Comparison of ENCODE assay signal across 15 mouse cellular contexts in the genomic region with DNA sequence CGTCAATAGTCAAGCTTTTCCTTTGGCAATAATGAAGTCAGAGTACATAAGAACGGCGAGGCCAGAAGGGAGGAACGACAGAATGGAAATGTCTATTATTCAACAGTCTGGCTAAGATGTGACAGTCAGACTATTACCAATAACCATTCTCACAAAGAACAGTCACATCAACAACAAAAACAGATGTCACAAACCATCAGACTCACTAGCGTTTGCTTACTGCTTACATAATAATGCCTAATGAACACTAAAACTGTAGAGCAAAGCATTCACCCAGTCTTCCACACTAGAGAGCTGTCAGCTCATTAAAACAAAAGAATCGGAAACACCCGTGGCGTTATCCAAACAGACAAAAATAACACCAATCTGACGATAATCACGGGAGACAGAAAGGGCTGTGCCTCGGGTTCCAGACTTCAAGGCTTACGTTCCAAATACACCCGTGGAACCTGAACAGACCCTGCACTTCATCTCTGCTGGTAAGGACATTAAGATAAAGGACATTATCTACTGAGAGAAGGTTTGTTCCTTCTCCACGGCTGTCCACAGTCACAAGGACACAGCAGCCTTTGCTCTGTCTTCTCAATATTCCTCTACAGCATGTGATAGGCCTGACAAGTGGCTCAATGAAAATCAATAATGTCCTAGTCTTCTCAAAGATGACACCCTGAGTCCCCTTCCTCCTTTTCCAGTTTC. TPM values are rescaled to one million over a fixed set of nuclear protein-coding genes. Genes with fewer than 3 reads are reported as not detected.
DNase-seq lines count a peak whose midpoint lies in the region; ATAC-seq lines count a peak whose summit lies in the region.
"Had no signal": no experiment of that assay in that cellular context is flagged by ENCODE, and none has a peak within 500 bp of the region (broad histone marks: within the 10 kb centered on the region; RNA-seq: fewer than 3 reads in every experiment).

No protein-coding gene starts in this region.

- 51% methylated on average over 14 of the region's 14 CpGs for WGBS in forebrain, embryonic 13.5 days
- 79% methylated on average over 14 of the region's 14 CpGs for WGBS in forebrain, embryonic 11.5 days
- WGBS in hindbrain, embryonic 16.5 days = 59% methylated on average over 14 of the region's 14 CpGs
- WGBS in hindbrain, embryonic 12.5 days = 71% methylated on average over 14 of the region's 14 CpGs
- WGBS in midbrain, embryonic 15.5 days = 39% methylated on average over 14 of the region's 14 CpGs

- H3K9me3 ChIP-seq in forebrain, embryonic 13.5 days (replicated peaks) = no peaks in the 10 kb centered on the region
- no peaks in the 10 kb centered on the region; the same call in 1 of the 2 replicates for H3K9me3 ChIP-seq in forebrain, embryonic 11.5 days (ENCODE audit: control insufficient read depth, low read length)
- H3K9me3 ChIP-seq in hindbrain, embryonic 16.5 days (ENCODE audit: control insufficient read depth, low read length) = no peaks in the 10 kb centered on the region; the same call in 1 of the 2 replicates
- H3K9me3 ChIP-seq in hindbrain, embryonic 12.5 days (replicated peaks) = no peaks in the 10 kb centered on the region; the same call in 1 of the 2 replicates
- H3K9me3 ChIP-seq in midbrain, embryonic 15.5 days = no peaks in the 10 kb centered on the region
- H3K9me3 ChIP-seq: intestine, embryonic 15.5 days had no signal

- no peaks in the 10 kb centered on the region for H3K27me3 ChIP-seq in forebrain, embryonic 13.5 days
- H3K27me3 ChIP-seq in forebrain, embryonic 11.5 days (ENCODE audit: control insufficient read depth, insufficient read depth, low read length) = no peaks in the 10 kb centered on the region
- H3K27me3 ChIP-seq in hindbrain, embryonic 16.5 days (replicated peaks; ENCODE audit: control insufficient read depth, insufficient read depth, low read length) = no peaks in the 10 kb centered on the region
- no peaks in the 10 kb centered on the region for H3K27me3 ChIP-seq in hindbrain, embryonic 12.5 days
- no peaks in the 10 kb centered on the region for H3K27me3 ChIP-seq in midbrain, embryonic 15.5 days (replicated peaks)
- H3K27me3 ChIP-seq: intestine, embryonic 15.5 days had no signal

- H3K4me2 ChIP-seq in forebrain, embryonic 13.5 days = no peak overlapping the region
- H3K4me2 ChIP-seq in forebrain, embryonic 11.5 days (ENCODE audit: low read depth, low read length, severe bottlenecking) = no peak overlapping the region
- H3K4me2 ChIP-seq in hindbrain, embryonic 16.5 days (ENCODE audit: low read length) = no peak overlapping the region
- no peak overlapping the region for H3K4me2 ChIP-seq in hindbrain, embryonic 12.5 days (replicated peaks)
- H3K4me2 ChIP-seq in midbrain, embryonic 15.5 days = no peak overlapping the region
- H3K4me2 ChIP-seq: intestine, embryonic 15.5 days had no signal

- H3K9ac ChIP-seq in forebrain, embryonic 13.5 days = no peak overlapping the region
- no peak overlapping the region for H3K9ac ChIP-seq in forebrain, embryonic 11.5 days (ENCODE audit: low read length)
- no peak overlapping the region for H3K9ac ChIP-seq in hindbrain, embryonic 16.5 days (ENCODE audit: low read depth, low read length)
- no peak overlapping the region for H3K9ac ChIP-seq in hindbrain, embryonic 12.5 days
- no peak overlapping the region for H3K9ac ChIP-seq in midbrain, embryonic 15.5 days
- H3K9ac ChIP-seq: intestine, embryonic 15.5 days had no signal

- H3K4me3 ChIP-seq in forebrain, embryonic 13.5 days = no peak overlapping the region
- H3K4me3 ChIP-seq in forebrain, embryonic 11.5 days (ENCODE audit: low read depth, low read length) = no peak overlapping the region
- H3K4me3 ChIP-seq in hindbrain, embryonic 16.5 days (ENCODE audit: low read length) = no peak overlapping the region
- no peak overlapping the region for H3K4me3 ChIP-seq in hindbrain, embryonic 12.5 days
- no peak overlapping the region for H3K4me3 ChIP-seq in midbrain, embryonic 15.5 days
- H3K4me3 ChIP-seq: intestine, embryonic 15.5 days; myocyte had no signal

- peak; percentile 77 for ATAC-seq in forebrain, embryonic 13.5 days
- ATAC-seq in forebrain, embryonic 11.5 days (replicated peaks; ENCODE audit: low FRiP score) = no peak
- peak; percentile 30; the same call in 1 of the 2 replicates for ATAC-seq in hindbrain, embryonic 16.5 days
- ATAC-seq in hindbrain, embryonic 12.5 days (ENCODE audit: low FRiP score) = no peak
- ATAC-seq in granulocyte monocyte progenitor cell, adult 5-6 weeks (replicated peaks; ENCODE audit: poor library complexity, severe bottlenecking) = peak; percentile 27; the same call in 1 of the 2 replicates
- ATAC-seq in midbrain, embryonic 15.5 days (replicated peaks) = peak; percentile 62
- ATAC-seq: intestine, embryonic 15.5 days; lung, postnatal 0 days had no signal

- peaks cover 20% of the 10 kb centered on the region; the same call in 1 of the 2 replicates for H3K4me1 ChIP-seq in forebrain, embryonic 13.5 days
- no peaks in the 10 kb centered on the region for H3K4me1 ChIP-seq in forebrain, embryonic 11.5 days (replicated peaks; ENCODE audit: control insufficient read depth, insufficient read depth, low read length)
- no peaks in the 10 kb centered on the region for H3K4me1 ChIP-seq in hindbrain, embryonic 16.5 days (ENCODE audit: control insufficient read depth, insufficient read depth, low read depth, low read length)
- peaks cover 10% of the 10 kb centered on the region; the same call in 1 of the 2 replicates for H3K4me1 ChIP-seq in hindbrain, embryonic 12.5 days
- H3K4me1 ChIP-seq in midbrain, embryonic 15.5 days = peaks cover 18% of the 10 kb centered on the region

- intact Hi-C loops in left cerebral cortex, postnatal 10 days (cut with DNase I) = no loop called here

- no peak for DNase-seq in forebrain, embryonic 11.5 days (ENCODE audit: low spot score)
- no peak for DNase-seq in left cerebral cortex, postnatal 10 days (ENCODE audit: extremely low spot score in 1 of 2, low spot score in 2 of 2)
- no peak for DNase-seq in natural killer cell, adult 2 months (ENCODE audit: low spot score in 2 of 2)
- DNase-seq: cerebellum, adult 9-11 months; kidney, postnatal 14 days; left cerebral cortex, postnatal 4 days; thymus, adult 18-20 months had no signal

- peaks cover 6% of the 10 kb centered on the region; the same call in 1 of the 2 replicates for H3K36me3 ChIP-seq in forebrain, embryonic 13.5 days (ENCODE audit: poor library complexity, severe bottlenecking)
- H3K36me3 ChIP-seq in forebrain, embryonic 11.5 days (ENCODE audit: control insufficient read depth, insufficient read depth, low read length) = no peaks in the 10 kb centered on the region
- no peaks in the 10 kb centered on the region for H3K36me3 ChIP-seq in hindbrain, embryonic 16.5 days (ENCODE audit: control insufficient read depth, insufficient read depth, low read length)
- H3K36me3 ChIP-seq in hindbrain, embryonic 12.5 days = no peaks in the 10 kb centered on the region; the same call in 1 of the 2 replicates
- no peaks in the 10 kb centered on the region for H3K36me3 ChIP-seq in midbrain, embryonic 15.5 days (replicated peaks)
- H3K36me3 ChIP-seq: intestine, embryonic 15.5 days had no signal

- H3K27ac ChIP-seq in forebrain, embryonic 13.5 days = 0 out of 2 replicates have a peak overlapping the region, but pooled peaks have one; percentile 11
- no peak overlapping the region for H3K27ac ChIP-seq in forebrain, embryonic 11.5 days (ENCODE audit: low read depth, low read length)
- H3K27ac ChIP-seq in hindbrain, embryonic 16.5 days (ENCODE audit: low read depth, low read length) = peak overlapping the region; percentile 29; the same call in 1 of the 2 replicates
- no peak overlapping the region for H3K27ac ChIP-seq in hindbrain, embryonic 12.5 days
- H3K27ac ChIP-seq in midbrain, embryonic 15.5 days = peak overlapping the region; percentile 55
- H3K27ac ChIP-seq: intestine, embryonic 15.5 days had no signal

RNA-seq across cellular contexts. Expression of a gene that starts 59.4 kb away (rescaled TPM):
- polyA plus RNA-seq in forebrain, embryonic 13.5 days (2015; fragmentation: Nextera tagmentation; extraction: Ambion mirVana) = 47.8 and 48.0 TPM in 2 replicates
- 58.4 and 58.8 TPM in 2 replicates for polyA plus RNA-seq in forebrain, embryonic 11.5 days (2014; fragmentation: Nextera tagmentation; extraction: Ambion mirVana)
- polyA plus RNA-seq in hindbrain, embryonic 16.5 days (2015; fragmentation: Nextera tagmentation; extraction: Ambion mirVana) = 21.5 and 23.6 TPM in 2 replicates
- 30.0 and 31.1 TPM in 2 replicates for polyA plus RNA-seq in hindbrain, embryonic 12.5 days (2016; fragmentation: Nextera tagmentation; extraction: Ambion mirVana)
- 77.0 and 93.7 TPM in 2 replicates for total RNA-seq in granulocyte monocyte progenitor cell, adult 5-6 weeks (2014; fragmentation: Nextera tagmentation)
- total RNA-seq in granulocyte monocyte progenitor cell, adult 5-6 weeks (2017) = 86.3 and 90.7 TPM in 2 replicates
- 21.0 and 21.7 TPM in 2 replicates for polyA plus RNA-seq in midbrain, embryonic 15.5 days (2015; fragmentation: Nextera tagmentation; extraction: Ambion mirVana)
- 1 to 10 TPM; 8.5 to 9.0 TPM for total RNA-seq in left cerebral cortex, postnatal 10 days (2021)

Comparison
In these comparisons a context has a peak if more than half of its experiments do, and no peak if none do; other contexts are left out.
1. ATAC-seq: peak in forebrain, embryonic 13.5 days (single experiment), hindbrain, embryonic 16.5 days (single experiment), granulocyte monocyte progenitor cell, adult 5-6 weeks (single experiment) and midbrain, embryonic 15.5 days (single experiment); none in forebrain, embryonic 11.5 days (single experiment) and hindbrain, embryonic 12.5 days (single experiment).
2. H3K27ac ChIP-seq: peak in forebrain, embryonic 13.5 days (single experiment), hindbrain, embryonic 16.5 days (single experiment) and midbrain, embryonic 15.5 days (single experiment); none in forebrain, embryonic 11.5 days (single experiment) and hindbrain, embryonic 12.5 days (single experiment).